Mouse (Mus musculus) frontal cortex, adult 2 months (tissue): ENCODE data around the gene B3gntl1. TPM values are rescaled to one million over a fixed set of nuclear protein-coding genes. Genes with fewer than 3 reads are reported as not detected.
"Not testable (repeated sequence)": the region's sequence is repeated elsewhere in the genome, so short reads cannot be mapped to it uniquely, and the experiment has no call there.

Experiments
- DNase-seq, 2 experiments: peaks; one replicate each; pipeline ENCODE4 v3.0.0; 2022; ENCODE audit warnings: low spot score in 1 of 2; ENCODE audit errors: extremely low spot score in 1 of 2
- polyA plus RNA-seq: library from polyadenylated mRNA; depleted of rRNA; stranded (reverse); fragments of >200 nt; gene quantifications from 2 replicates; pipeline ENCODE4 v1.2.3, GENCODE M21; 2012

The B3gntl1 gene
- polyA plus RNA-seq, 1 experiment: 7.7 TPM

DNA sequence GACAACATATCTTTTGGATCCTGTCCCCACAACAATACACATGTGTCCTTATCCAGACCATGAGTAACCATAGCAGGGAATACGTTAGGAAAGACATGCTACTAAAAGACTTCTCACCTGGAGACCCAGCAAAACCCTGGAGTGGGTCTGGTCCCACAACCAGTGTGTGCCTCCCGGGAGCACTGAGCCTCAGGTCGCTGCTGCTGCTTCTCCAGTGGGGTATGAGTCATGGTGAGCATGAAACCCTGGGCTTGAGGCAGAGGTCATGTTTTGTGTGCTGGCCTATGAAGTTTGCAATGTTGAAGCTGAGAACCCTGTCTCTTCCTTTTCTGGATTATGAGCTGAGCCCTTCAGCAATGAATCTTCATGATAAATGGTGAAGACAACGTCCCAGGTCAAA is 13.1 kb upstream of the B3gntl1 start:
- DNase-seq: no peak

- DNase-seq: no peak
These were observed 12.6 kb upstream of the B3gntl1 start for GRCm38 (mm10) chr11:121685491-121686001.

DNA sequence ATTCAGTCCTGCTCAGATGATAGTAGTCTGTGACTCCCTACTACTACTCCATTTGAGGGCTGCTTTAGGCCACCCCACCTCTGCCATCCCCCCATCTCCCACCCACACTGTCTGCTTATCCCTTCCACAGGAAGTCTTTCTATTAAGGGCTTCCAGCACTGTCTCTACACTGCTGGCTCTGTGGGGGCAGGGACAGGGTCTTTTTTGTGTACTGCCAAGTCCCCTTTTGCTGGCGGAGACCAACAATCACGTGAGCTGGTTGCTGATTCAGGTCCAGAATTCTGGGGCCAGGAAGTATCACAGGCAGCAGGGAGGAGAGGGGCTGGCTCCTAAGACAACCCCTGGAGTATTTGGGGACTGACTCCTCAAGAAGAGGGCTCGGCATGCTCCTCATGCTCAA is 10.3 kb upstream of the B3gntl1 start:
- no peak for DNase-seq

DNA sequence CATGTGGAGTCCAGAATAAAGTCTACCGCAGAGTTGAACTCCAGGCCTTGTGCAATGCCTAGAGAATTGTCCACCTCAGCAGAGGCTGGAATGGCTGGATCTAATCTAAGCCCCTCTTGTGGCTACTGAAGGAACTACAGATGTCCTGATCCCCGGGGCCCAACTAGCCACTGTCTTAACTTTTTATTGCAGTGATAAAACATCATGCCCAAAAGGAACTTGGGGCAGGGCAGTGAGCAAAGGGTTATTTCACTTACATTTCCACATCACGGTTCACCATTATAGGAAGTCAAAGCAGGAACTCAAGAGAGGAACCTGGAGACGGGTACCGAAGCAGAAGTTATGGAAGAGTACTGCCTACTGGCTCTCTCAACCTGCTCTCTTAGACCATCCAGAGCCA is 7.8 kb upstream of the B3gntl1 start:
- no peak for DNase-seq

DNA sequence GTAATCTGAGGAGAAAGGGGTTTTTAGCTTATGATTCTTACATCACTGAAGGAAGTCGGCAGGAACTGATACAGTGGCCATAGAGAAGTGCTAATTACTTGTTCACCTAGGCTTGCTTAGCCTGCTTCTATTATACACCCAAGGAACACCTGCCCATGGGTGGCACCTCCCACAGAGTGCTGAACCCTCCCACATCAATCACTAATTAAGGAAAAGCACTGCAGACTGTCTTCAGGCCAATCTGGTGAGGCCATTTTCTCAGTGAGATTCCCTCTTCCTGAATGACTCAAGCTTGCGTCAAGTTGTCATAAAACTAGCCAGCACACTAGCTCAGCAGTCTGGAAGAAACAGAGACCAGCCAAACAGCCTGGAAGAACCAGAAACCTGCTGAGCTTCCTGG is 6.6 kb upstream of the B3gntl1 start:
- DNase-seq: peak in 1 of 2 experiments; percentile 27

DNA sequence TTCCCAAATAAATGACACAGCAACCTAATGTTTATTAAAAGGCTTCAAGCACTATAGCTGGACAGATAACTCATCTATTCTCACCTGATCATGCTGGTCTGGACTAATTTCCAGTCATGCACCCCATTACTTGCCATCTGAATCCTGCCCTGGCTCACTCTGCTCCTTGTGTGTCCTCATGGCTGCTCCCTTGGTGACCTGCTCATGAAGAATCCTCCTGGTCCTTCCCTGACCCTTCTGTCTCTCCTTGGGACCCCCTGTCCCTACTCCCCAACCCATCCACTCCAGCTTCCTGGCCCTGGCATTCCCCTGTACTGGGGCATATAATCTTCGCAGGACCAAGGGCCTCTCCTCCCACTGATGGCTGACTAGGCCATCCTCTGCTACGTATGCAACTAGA is 3.9 kb upstream of the B3gntl1 start:
- DNase-seq: no peak

DNA sequence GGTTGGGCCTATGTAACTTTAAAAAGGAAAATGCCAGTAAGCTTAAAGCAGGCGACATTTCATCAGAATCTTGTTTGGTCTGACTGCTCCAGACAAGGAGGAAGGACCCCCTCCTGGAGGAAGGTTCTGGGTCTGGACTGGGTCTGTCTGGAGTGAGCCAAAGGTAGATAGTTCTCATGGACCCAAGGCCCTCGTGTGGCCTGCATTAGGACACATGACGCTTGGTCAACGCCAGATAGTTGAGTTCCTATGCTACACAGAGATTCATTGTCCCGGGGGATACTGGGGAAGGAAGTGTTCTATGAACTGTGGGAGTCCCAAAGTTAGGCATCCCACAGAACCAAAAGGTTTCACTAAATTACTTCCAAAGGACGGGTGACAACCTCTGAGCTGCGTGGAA is 676 bp upstream of the B3gntl1 start:
- DNase-seq: no peak

- no peak for DNase-seq
These were observed 502 bp downstream of the B3gntl1 start for GRCm38 (mm10) chr11:121672312-121672989.

GRCm38 (mm10) chr11:121670926-121671325 is 2.0 kb downstream of the B3gntl1 start:
- DNase-seq: no peak

DNA sequence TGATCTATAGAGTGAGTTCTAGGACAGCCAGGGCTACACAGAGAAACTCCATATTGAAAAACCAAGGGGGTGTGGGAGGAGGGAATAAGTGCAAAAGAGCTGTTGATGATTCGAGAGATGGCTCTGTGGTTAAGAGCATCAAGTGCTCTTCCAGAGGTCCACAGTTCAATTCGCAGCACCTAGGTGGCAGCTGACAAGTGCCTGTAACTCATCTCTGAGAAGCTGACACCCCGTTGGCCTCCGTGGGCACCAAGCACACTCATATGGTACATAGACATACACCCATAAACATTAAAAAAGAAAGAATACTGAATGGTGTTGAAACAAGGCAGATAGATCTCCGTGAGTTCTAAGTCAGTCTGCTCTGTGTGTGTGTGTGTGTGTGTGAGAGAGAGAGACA is 4.2 kb downstream of the B3gntl1 start:
- no peak for DNase-seq

- no peak for DNase-seq
These were observed 5.4 kb downstream of the B3gntl1 start for GRCm38 (mm10) chr11:121667541-121667940.

DNA sequence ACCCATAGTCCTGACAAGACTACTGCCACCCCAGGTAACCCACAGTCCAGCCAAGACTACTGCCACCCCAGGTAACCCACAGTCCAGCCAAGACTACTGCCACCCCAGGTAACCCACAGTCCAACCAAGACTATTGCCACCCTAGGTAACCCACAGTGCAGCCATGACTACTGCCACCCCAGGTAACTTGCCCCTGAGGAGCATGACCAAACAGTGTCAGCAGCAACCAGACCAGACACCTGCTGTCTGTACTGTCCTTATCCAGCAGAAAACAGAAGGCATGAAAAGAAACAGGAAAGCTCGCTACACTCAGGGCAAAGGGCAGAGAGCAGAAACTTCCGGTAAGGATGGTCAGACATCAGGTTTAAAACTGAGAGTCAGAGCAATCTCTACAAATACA is 11.8 kb downstream of the B3gntl1 start:
- DNase-seq: no peak

- not testable (repeated sequence) for DNase-seq
These were observed 12.3 kb downstream of the B3gntl1 start for GRCm38 (mm10) chr11:121660604-121661003.

DNA sequence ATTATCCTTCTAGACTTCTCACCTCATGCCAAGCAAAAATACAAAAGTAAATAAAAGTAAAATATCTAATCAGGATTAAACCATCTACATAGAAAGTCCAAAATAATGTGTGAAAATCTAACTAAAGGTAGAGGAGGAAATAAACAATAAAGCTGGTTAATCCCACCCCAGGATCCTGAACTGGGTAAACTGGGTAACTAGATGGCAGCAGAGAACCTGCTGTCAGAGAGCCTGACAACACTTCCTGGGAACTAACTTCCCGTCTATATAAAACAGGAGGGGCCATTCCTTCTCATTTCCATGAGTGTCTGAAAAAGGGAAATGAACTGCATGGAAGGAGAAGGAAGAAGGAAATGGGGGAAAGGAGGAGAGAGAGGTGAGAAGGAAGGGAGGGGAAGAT is 14.8 kb downstream of the B3gntl1 start:
- no peak for DNase-seq

- no peak for DNase-seq
These were observed 17.0 kb downstream of the B3gntl1 start for GRCm38 (mm10) chr11:121655807-121656511.

DNA sequence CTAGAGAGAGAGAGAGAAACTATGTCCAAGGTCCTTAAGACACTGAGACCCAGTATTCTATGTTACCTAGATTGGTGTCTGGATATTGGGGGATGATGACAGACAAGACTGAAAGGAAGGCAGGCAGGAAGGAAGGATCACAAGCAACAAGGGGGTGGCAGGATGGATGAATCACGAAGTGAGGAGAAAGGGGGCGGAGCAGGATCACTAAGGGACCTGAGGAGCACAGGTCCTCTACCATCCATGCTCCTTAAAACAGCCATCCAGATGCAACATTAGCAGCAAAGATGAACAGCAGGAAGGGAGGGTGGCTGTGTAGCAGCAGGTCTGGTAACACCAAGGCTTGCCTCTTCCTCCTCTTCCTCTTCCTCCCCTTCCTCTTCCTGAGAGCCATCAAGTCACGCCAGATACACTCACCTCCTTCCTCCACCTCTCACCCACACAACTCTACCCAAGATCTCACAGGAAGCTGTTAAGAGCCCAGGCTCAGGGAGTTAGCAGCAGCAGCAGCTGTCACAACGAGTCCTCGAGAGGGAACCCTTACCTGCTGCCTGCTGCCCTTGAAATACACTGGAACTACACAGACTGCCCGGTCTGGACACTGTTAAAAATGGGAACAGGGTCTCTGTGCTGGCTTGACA is 17.7 kb downstream of the B3gntl1 start:
- no peak for DNase-seq

GRCm38 (mm10) chr11:121654406-121654945 is 18.5 kb downstream of the B3gntl1 start:
- DNase-seq: no peak

DNA sequence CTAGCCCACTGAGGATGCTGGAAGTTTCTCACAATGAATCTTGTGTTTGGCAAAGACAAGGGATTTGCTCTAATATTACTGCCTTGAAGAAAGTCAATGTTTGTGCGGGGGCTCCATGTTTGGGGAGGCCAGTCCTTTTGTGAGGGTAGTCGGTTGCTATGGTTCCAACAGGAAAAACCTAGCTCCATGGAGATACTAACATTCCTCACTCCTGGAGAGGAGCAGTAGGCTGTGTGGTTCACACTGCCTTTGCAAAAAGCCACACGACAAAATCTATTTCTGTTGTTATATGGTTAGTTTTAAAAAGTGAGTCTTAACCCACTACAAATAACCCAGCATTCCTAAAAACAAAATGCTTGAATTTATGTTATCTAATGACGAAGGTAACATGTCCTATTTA is 19.3 kb downstream of the B3gntl1 start:
- peak in 1 of 2 experiments; percentile 46 for DNase-seq

DNA sequence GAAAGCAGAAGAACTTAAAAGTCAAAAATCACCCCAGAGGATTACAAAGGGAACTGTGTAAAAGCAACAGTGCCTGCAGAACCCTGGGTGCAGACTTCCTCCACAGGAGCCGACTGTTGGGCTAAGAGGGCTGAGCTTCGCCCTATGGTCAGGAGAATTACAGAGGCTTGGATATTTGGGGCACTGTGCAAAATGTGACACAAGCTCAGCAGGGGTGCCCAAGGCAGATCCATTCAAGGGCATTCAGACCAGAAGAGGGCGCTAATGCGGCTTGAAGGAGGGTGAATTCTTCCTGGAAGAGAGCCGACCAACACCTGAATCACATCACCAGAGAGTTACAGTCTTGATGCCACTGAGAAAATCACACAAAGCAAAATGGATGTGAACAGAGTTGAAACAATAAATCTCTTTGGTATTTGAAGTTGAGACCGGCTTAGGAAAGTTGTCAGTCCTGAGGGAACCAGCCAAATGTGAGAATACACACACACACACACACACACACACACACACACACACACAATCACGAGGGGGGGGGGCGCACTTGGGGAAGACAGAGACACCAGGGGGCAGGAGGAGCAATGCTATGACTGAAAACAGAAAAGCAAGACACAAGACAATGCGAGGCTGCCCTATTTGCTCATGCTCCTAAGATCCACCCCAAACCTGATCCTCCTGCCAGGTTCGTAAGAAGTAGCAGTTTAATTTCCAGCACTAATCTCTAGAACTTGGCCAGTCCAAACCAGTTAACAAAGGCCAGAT is 20.2 kb downstream of the B3gntl1 start:
- peak in 1 of 2 experiments; percentile 79 for DNase-seq

DNA sequence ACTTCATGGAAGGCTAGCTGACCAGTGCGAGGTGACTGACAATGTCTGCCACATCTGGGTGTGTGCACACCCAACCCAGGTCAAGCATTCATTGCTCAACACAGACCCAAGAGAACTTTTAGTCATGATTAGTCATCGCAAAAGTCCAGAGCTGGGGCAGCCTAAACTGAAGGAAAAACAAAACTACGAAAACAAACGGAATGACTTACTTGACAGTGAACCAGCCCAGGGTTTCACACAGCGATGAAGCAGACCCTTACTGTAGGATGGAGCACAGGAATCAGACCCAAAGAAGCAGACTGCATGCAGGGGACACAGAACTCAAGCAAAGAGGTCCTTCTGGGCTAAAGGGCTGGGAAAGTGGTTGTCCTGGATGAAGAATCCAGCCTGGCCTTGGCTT is 21.0 kb downstream of the B3gntl1 start:
- no peak for DNase-seq

DNA sequence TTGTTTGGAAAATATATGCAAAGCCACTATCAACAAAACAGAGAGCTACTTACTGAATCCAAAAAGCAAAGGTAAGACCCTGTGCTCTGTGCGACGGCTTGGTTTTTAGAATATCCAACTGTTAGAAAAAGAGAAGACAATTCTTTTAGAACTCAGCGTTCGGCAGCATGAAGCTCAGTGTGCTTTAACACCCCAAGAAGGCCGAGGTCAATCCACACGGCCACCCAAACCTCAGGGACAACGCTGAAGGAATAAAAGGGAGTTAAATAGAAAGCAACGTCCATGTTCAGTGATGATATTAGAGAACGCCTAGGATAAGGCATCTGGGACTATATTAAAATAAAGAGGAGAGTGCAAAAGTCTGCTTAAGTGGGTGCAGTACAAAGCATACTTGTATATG is 21.4 kb downstream of the B3gntl1 start:
- DNase-seq: no peak
